Comparison of ENCODE assay signal across 9 mouse cellular contexts in genomic region chr1:153014431-153015186, GRCm38 (mm10). TPM values are rescaled to one million over a fixed set of nuclear protein-coding genes. Genes with fewer than 3 reads are reported as not detected.
A peak's percentile ranks its signal among the peaks of the same experiment; 100 is the strongest.
DNase-seq lines count a peak whose midpoint lies in the region; ATAC-seq and TF ChIP-seq lines count a peak whose summit lies in the region.
"Had no signal": no experiment of that assay in that cellular context is flagged by ENCODE, and none has a peak within 500 bp of the region (broad histone marks: within the 10 kb centered on the region; RNA-seq: fewer than 3 reads in every experiment).

No protein-coding gene starts in this region.

- peak; percentile 31 for ATAC-seq in frontal cortex, adult (ENCODE audit: low TSS enrichment)
- peak; percentile 77 for ATAC-seq in hindbrain, embryonic 16.5 days
- no peak for ATAC-seq in liver, postnatal 0 days

- DNase-seq in frontal cortex, adult 2 months (ENCODE audit: extremely low spot score in 1 of 2, low spot score in 1 of 2): no peak
- DNase-seq in cerebellum, adult 8-10 months: peak; percentile 75
- peak; percentile 48 for DNase-seq in gastrocnemius, postnatal 10 days
- DNase-seq in lung, postnatal 36 days: peak; percentile 71
- DNase-seq in thymus, postnatal 0 days (ENCODE audit: low spot score): no peak
- no peak for DNase-seq in liver, postnatal 0 days

- H3K27ac ChIP-seq in hindbrain, embryonic 16.5 days (ENCODE audit: low read depth, low read length): peak overlapping the region; percentile 81
- H3K27ac ChIP-seq in liver, postnatal 0 days (ENCODE audit: low read depth): no peak overlapping the region

- no peak overlapping the region for H3K4me3 ChIP-seq in hindbrain, embryonic 16.5 days (ENCODE audit: low read length)
- H3K4me3 ChIP-seq in liver, postnatal 0 days (ENCODE audit: low read depth, low read length): no peak overlapping the region
- H3K4me3 ChIP-seq: erythroblast, embryonic 14.5 days had no signal

- peak overlapping the region; percentile 21; the same call in 1 of the 2 replicates for H3K4me2 ChIP-seq in hindbrain, embryonic 16.5 days (ENCODE audit: low read length)
- H3K4me2 ChIP-seq in liver, postnatal 0 days (ENCODE audit: low read depth, low read length): no peak overlapping the region

- WGBS in hindbrain, embryonic 16.5 days: 7% methylated on average over 14 of the region's 14 CpGs
- 53% methylated on average over 14 of the region's 14 CpGs for WGBS in liver, postnatal 0 days (ENCODE audit: insufficient replicate concordance)

- H3K27me3 ChIP-seq in hindbrain, embryonic 16.5 days (replicated peaks; ENCODE audit: control insufficient read depth, insufficient read depth, low read length): no peaks in the 10 kb centered on the region
- no peaks in the 10 kb centered on the region for H3K27me3 ChIP-seq in liver, postnatal 0 days (ENCODE audit: insufficient read depth, low read length)

- peaks cover 34% of the 10 kb centered on the region for H3K4me1 ChIP-seq in hindbrain, embryonic 16.5 days (ENCODE audit: control insufficient read depth, insufficient read depth, low read depth, low read length)
- H3K4me1 ChIP-seq in liver, postnatal 0 days (ENCODE audit: insufficient read depth): no peaks in the 10 kb centered on the region

- TF ChIP-seq CTCF in liver, postnatal 0 days (IDR thresholded peaks at IDR 0.05; ENCODE audit: low read depth): no peak

- no peaks in the 10 kb centered on the region for H3K9me3 ChIP-seq in hindbrain, embryonic 16.5 days (ENCODE audit: control insufficient read depth, low read length)
- no peaks in the 10 kb centered on the region for H3K9me3 ChIP-seq in liver, postnatal 0 days (ENCODE audit: low read length)

- peak overlapping the region; percentile 43 for H3K9ac ChIP-seq in hindbrain, embryonic 16.5 days (ENCODE audit: low read depth, low read length)
- H3K9ac ChIP-seq in liver, postnatal 0 days (replicated peaks): no peak overlapping the region

- H3K36me3 ChIP-seq in hindbrain, embryonic 16.5 days (ENCODE audit: control insufficient read depth, insufficient read depth, low read length): no peaks in the 10 kb centered on the region
- H3K36me3 ChIP-seq in liver, postnatal 0 days (replicated peaks; ENCODE audit: insufficient read depth, low read length): no peaks in the 10 kb centered on the region

- no peak for TF ChIP-seq EP300 in liver, postnatal 0 days (IDR thresholded peaks at IDR 0.05; ENCODE audit: low read depth)

RNA-seq across cellular contexts. Expression of gene Nmnat2, which starts 59.8 kb away (rescaled TPM):
- polyA plus RNA-seq in frontal cortex, adult 2 months (2012; rRNA removed): 71.2 and 81.0 TPM in 2 replicates
- total RNA-seq in gastrocnemius, postnatal 10 days (2021): 1 to 10 TPM; 2.3 to 3.8 TPM
- polyA plus RNA-seq in hindbrain, embryonic 16.5 days (2015; fragmentation: Nextera tagmentation; extraction: Ambion mirVana): 75.4 and 83.4 TPM in 2 replicates
- 0.36 and 0.38 TPM in 2 replicates for polyA plus RNA-seq in thymus, postnatal 0 days (2015; fragmentation: Nextera tagmentation; extraction: Ambion mirVana)
- polyA plus RNA-seq in liver, postnatal 0 days (2015; fragmentation: Nextera tagmentation; extraction: Ambion mirVana): 0.06 and 0.09 TPM in 2 replicates
- polyA plus RNA-seq: erythroblast, embryonic 14.5 days had no signal

Comparison
In these comparisons a context has a peak if more than half of its experiments do, and no peak if none do; other contexts are left out.
1. DNase-seq: peak in cerebellum, adult 8-10 months (single experiment), gastrocnemius, postnatal 10 days (single experiment) and lung, postnatal 36 days (single experiment); none in frontal cortex, adult 2 months (0 of 2), thymus, postnatal 0 days (single experiment) and liver, postnatal 0 days (single experiment).
2. RNA of gene Nmnat2, which starts 59.8 kb away (polyA plus RNA-seq): 71.2 to 81.0 TPM in frontal cortex, adult 2 months and 75.4 to 83.4 TPM in hindbrain, embryonic 16.5 days; 0.36 to 0.38 TPM in thymus, postnatal 0 days and 0.06 to 0.09 TPM in liver, postnatal 0 days; every median in the first group is over 10 times any median in the second.